Mouse (Mus musculus): ENCODE results near the gene Ehbp1. TPM values are rescaled to one million over a fixed set of nuclear protein-coding genes. Genes with fewer than 3 reads are reported as not detected.

The Ehbp1 gene
- total and polyA plus RNA-seq, 2 experiments from 2014 or later, result 15.4 to 33.4 TPM

DNA sequence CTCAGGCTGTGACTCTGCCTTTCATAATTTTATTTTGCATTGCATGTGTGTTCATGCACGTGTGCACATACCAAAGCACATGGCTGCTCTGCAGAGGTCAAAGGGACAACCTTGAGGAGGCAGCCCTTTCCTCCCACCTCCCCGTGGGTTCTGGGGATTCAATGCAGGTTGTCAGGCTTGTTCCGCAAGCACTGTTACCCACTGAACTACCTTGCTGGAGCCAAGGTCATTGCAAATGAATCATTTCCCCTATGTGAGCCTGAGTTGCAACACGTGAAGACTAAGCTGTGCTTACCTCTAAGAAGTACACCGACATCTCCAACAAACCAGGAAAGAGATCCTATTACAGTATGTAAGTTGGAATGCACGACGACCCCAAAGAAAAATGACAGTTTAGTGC is 291.2 kb downstream of the Ehbp1 start:
- no peaks in the 10 kb centered on the region for H3K27me3 ChIP-seq (ENCODE audit: insufficient read depth, low read length)
- H3K4me1 ChIP-seq (ENCODE audit: insufficient read depth, low read length), result no peaks in the 10 kb centered on the region
- no peak overlapping the region for H3K4me3 ChIP-seq (ENCODE audit: low read depth, low read length)
- no peak overlapping the region for H3K9ac ChIP-seq (replicated peaks; ENCODE audit: low read length, poor library complexity, severe bottlenecking)
- H3K27ac ChIP-seq (ENCODE audit: low read depth, low read length), result no peak overlapping the region
- ATAC-seq (ENCODE audit: low FRiP score), result no peak
- H3K9me3 ChIP-seq (ENCODE audit: low read length), result no peaks in the 10 kb centered on the region
- no peaks in the 10 kb centered on the region; the same call in 1 of the 2 replicates for H3K36me3 ChIP-seq (ENCODE audit: insufficient read depth, low read length)
- H3K4me2 ChIP-seq (ENCODE audit: low read depth, low read length, poor library complexity, severe bottlenecking), result no peak overlapping the region
- no peak for DNase-seq (ENCODE audit: low spot score)
- WGBS, result 86% methylated on average over 7 of the region's 7 CpGs
- TF ChIP-seq CTCF (IDR thresholded peaks at IDR 0.05), result no peak

GRCm38 (mm10) chr11:22039854-22040426 is 302.2 kb downstream of the Ehbp1 start:
- Histone ChIP-seq H3K9ac (replicated peaks; ENCODE audit: low read length, poor library complexity, severe bottlenecking) (no peak overlapping the region), H3K27me3 (ENCODE audit: insufficient read depth, low read length) (no peaks in the 10 kb centered on the region), H3K9me3 (ENCODE audit: low read length) (no peaks in the 10 kb centered on the region), H3K36me3 (ENCODE audit: insufficient read depth, low read length) (peaks cover 3% of the 10 kb centered on the region; the same call in 1 of the 2 replicates), H3K27ac (ENCODE audit: low read depth, low read length) (no peak overlapping the region), H3K4me2 (ENCODE audit: low read depth, low read length, poor library complexity, severe bottlenecking) (no peak overlapping the region), H3K4me3 (ENCODE audit: low read depth, low read length) (no peak overlapping the region), H3K4me1 (ENCODE audit: insufficient read depth, low read length) (no peaks in the 10 kb centered on the region)
- WGBS, result 43% methylated on average over 6 of the region's 6 CpGs
- TF ChIP-seq CTCF (IDR thresholded peaks at IDR 0.05), result no peak
- DNase-seq (ENCODE audit: low spot score) (no peak), ATAC-seq (ENCODE audit: low FRiP score) (no peak)

DNA sequence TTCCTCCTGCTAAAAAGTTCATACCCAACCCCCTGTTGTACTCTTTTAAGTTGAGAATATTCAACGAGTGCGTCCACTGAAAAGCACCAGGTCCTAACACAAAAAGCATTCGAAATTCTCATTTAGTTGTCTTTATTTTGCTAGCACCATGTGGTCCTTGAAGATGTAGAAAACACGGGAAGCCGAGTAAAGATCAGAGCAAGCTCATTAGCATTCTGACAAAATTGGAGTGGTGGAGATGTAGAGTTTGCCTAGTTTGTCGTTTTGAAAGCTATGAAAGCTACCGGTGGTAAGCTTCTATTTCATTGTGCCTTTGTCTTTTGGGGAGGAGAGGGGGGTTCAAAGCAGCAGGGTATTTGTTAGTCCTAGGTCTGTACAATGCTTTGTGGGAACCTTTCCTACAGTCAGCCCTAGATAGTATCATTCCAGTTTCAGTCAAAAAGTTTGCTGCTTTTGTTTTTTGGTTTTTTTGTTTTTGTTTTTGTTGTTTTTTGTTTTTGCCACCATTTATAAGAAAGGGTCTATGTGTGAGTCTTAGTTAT is 307.5 kb downstream of the Ehbp1 start:
- TF ChIP-seq CTCF (IDR thresholded peaks at IDR 0.05), result no peak
- no peak overlapping the region for H3K4me3 ChIP-seq (ENCODE audit: low read depth, low read length)
- WGBS, result 15% methylated on average over 7 of the region's 7 CpGs
- H3K9me3 ChIP-seq (ENCODE audit: low read length), result no peaks in the 10 kb centered on the region
- H3K36me3 ChIP-seq (ENCODE audit: insufficient read depth, low read length), result no peaks in the 10 kb centered on the region; the same call in 1 of the 2 replicates
- no peaks in the 10 kb centered on the region for H3K4me1 ChIP-seq (ENCODE audit: insufficient read depth, low read length)
- H3K27ac ChIP-seq (ENCODE audit: low read depth, low read length), result no peak overlapping the region
- no peak overlapping the region for H3K4me2 ChIP-seq (ENCODE audit: low read depth, low read length, poor library complexity, severe bottlenecking)
- ATAC-seq (ENCODE audit: low FRiP score) (no peak), DNase-seq (ENCODE audit: low spot score) (no peak)
- H3K27me3 ChIP-seq (ENCODE audit: insufficient read depth, low read length), result no peaks in the 10 kb centered on the region
- no peak overlapping the region for H3K9ac ChIP-seq (replicated peaks; ENCODE audit: low read length, poor library complexity, severe bottlenecking)

DNA sequence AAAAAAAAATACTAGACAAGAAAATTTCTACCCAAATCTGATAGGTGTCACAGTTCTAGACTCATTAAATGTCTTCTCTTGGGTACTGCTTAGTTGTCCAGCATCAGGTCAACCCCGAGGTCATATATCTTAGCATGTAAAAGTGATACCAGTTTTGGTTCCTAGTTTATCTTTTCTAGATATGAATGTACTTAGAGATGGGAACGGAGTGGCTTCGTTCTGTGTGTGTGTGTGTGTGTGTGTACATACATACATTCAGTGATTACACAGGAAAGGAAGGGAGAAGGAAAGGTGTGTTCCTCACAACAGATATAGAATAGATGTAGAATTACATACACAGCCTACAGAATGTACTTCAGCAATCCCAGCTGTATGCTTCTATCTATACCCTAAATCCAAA is 308.5 kb downstream of the Ehbp1 start:
- Histone ChIP-seq H3K4me2 (ENCODE audit: low read depth, low read length, poor library complexity, severe bottlenecking) (no peak overlapping the region), H3K9ac (replicated peaks; ENCODE audit: low read length, poor library complexity, severe bottlenecking) (no peak overlapping the region), H3K27me3 (ENCODE audit: insufficient read depth, low read length) (no peaks in the 10 kb centered on the region), H3K4me3 (ENCODE audit: low read depth, low read length) (no peak overlapping the region), H3K27ac (ENCODE audit: low read depth, low read length) (no peak overlapping the region), H3K4me1 (ENCODE audit: insufficient read depth, low read length) (no peaks in the 10 kb centered on the region), H3K36me3 (ENCODE audit: insufficient read depth, low read length) (no peaks in the 10 kb centered on the region; the same call in 1 of the 2 replicates), H3K9me3 (ENCODE audit: low read length) (no peaks in the 10 kb centered on the region)
- TF ChIP-seq CTCF (IDR thresholded peaks at IDR 0.05), result no peak
- WGBS, result 89% methylated on average over 3 of the region's 3 CpGs
- DNase-seq (ENCODE audit: low spot score) (no peak), ATAC-seq (ENCODE audit: low FRiP score) (no peak)

DNA sequence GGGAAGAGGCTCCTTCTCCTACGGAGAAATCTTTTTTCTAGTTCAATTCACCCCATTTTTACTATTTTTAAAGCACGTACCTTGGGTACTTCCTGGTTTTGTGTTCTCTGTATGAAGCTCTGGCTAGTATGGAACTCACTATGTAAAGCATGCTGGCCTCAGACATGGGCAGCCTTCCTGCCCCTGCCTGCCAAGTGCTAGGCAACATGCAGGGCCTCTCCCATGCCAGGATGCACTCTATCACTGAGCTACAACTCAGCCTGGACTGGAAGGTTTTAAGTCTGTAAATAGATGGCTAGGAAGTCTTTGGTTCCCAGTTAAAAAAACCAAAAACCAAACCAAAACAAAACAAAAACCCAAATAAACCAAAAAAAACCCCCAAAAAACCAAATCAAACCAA is 321.5 kb downstream of the Ehbp1 start:
- Histone ChIP-seq H3K4me2 (ENCODE audit: low read depth, low read length, poor library complexity, severe bottlenecking) (no peak overlapping the region), H3K4me1 (ENCODE audit: insufficient read depth, low read length) (no peaks in the 10 kb centered on the region), H3K9ac (replicated peaks; ENCODE audit: low read length, poor library complexity, severe bottlenecking) (no peak overlapping the region), H3K9me3 (ENCODE audit: low read length) (no peaks in the 10 kb centered on the region), H3K27ac (ENCODE audit: low read depth, low read length) (no peak overlapping the region), H3K36me3 (ENCODE audit: insufficient read depth, low read length) (peaks cover 10% of the 10 kb centered on the region; the same call in 1 of the 2 replicates), H3K27me3 (ENCODE audit: insufficient read depth, low read length) (no peaks in the 10 kb centered on the region), H3K4me3 (ENCODE audit: low read depth, low read length) (no peak overlapping the region)
- WGBS, result 97% methylated on average over 2 of the region's 2 CpGs
- no peak for ATAC-seq (ENCODE audit: low FRiP score)
- TF ChIP-seq CTCF (IDR thresholded peaks at IDR 0.05), result no peak
- DNase-seq (ENCODE audit: low spot score), result no peak

GRCm38 (mm10) chr11:22017444-22017843 is 324.6 kb downstream of the Ehbp1 start:
- 26% methylated on average over 8 of the region's 8 CpGs for WGBS
- Histone ChIP-seq H3K4me2 (ENCODE audit: low read depth, low read length, poor library complexity, severe bottlenecking) (no peak overlapping the region), H3K27me3 (ENCODE audit: insufficient read depth, low read length) (no peaks in the 10 kb centered on the region), H3K4me3 (ENCODE audit: low read depth, low read length) (no peak overlapping the region), H3K27ac (ENCODE audit: low read depth, low read length) (no peak overlapping the region), H3K9me3 (ENCODE audit: low read length) (no peaks in the 10 kb centered on the region), H3K36me3 (ENCODE audit: insufficient read depth, low read length) (peaks cover 10% of the 10 kb centered on the region; the same call in 1 of the 2 replicates), H3K4me1 (ENCODE audit: insufficient read depth, low read length) (no peaks in the 10 kb centered on the region), H3K9ac (replicated peaks; ENCODE audit: low read length, poor library complexity, severe bottlenecking) (no peak overlapping the region)
- DNase-seq (ENCODE audit: low spot score) (peak; percentile 38), ATAC-seq (ENCODE audit: low FRiP score) (no peak)
- no peak for TF ChIP-seq CTCF (IDR thresholded peaks at IDR 0.05)
